Mouse (Mus musculus) common myeloid progenitor, adult 5-6 weeks (primary cell): ENCODE data around the gene Acp2. TPM values are rescaled to one million over a fixed set of nuclear protein-coding genes. Genes with fewer than 3 reads are reported as not detected.
A peak's percentile ranks its signal among the peaks of the same experiment; 100 is the strongest.

Source experiments
- ATAC-seq: replicated peaks from 2 replicates; pipeline ENCODE4 v1.8.0; 2016; ENCODE audit warnings: low read depth, mild to moderate bottlenecking, moderate TSS enrichment, inconsistent platforms; ENCODE audit not compliant: poor library complexity, severe bottlenecking
- total RNA-seq: library from RNA; stranded (forward); fragments of 200-1000, 187-1606 nt; gene quantifications from 2 replicates; pipeline ENCODE4 v1.2.3, GENCODE M21; 2017

Acp2 gene
- total RNA-seq, 1 experiment from 2014 or later: 15.3 TPM

DNA sequence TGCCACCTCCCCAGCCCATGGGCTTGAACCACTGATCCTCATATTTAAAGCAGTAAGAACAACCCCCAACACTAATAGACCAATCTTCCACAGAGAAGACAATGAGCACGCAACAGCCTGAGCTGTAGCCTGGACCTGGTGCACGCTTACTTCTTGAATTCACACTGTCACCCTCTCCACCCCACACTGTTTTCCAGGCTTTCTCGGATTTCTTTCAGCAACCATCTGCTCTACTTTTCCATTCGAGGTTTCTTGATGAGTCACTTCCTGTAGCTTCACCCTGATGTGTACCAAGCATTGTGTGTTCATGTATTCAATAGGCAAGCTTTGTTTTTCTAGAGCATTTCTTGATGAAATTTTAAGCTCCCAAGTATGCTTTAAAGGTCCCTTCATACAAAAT lies 15.3 kb upstream of the Acp2 start:
- no peak for ATAC-seq

DNA sequence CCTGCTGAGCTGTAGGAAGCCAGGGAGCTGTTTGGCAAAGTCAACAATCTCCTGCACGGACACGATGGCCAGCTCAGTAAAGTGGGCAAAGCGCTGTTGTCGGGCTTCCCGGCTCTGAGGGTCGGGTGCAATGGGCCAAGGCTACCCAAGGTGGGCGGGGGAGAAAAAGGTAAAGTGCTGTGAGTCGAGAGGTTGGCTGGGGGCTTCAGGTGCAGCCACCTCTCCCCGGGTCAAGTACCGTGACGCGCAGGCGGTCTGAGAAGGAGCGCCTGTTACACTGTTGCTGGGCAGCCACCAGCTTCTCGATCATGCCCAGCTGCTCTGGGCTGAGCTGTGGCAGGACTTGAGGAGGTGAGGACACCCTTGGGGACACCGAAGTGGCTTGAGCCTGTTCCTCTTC lies 12.2 kb upstream of the Acp2 start:
- ATAC-seq: no peak

DNA sequence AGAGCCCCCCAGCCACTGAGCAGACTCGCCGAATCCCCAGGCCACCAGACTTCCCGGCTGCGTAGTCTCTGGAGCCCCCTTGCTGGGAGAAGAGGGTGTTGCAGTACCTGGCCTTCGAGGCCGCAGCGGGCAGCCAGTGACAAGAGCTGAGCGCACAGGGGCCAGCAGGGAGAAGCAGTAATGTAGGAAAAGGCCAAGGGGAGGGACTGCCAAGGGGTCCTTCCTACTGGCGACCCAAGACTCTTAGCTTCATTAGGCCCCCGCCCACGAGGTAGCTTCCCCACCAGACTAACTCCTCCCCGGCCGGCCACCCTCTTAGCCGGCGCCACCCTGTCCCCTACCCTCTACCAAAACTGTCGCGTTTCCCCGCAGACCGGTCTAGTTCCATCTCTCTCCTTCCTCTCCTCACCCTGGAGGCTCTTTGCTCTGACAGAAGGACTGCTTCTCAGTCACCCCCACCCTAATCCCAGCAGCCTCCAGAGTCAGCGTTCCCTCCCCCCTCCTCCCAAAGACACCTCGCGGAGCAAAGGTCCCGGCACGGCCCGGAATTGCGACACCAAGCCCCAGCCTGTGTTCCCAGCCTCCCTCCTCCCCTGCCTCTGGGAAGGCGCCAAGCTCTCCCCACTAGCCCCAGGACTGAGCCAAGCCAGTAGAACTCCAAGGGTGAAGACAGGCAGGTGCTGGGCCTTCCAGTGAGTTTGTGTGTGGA lies 7.9 kb upstream of the Acp2 start:
- ATAC-seq: peak; percentile 96

DNA sequence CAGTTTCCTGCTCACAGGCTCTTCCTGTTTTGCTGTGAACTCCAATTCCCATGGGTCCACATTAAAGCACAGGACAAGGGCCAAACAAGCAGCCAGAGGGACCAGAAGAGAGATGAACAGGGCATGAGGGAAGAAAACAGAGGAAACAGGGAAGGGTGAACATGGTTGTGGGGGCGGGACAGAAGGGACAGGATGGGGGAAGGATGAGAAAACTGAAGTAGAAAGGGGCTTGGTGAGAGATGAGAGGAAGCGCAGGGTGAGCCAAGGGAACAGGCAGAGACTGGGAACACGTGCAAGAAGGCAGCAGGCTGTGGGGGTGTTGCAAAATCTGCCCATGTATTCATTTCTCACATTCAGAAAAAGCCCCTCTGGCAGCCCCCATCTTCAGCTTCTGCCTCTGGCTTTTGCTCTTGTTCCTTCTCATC lies 6.1 kb upstream of the Acp2 start:
- no peak for ATAC-seq

DNA sequence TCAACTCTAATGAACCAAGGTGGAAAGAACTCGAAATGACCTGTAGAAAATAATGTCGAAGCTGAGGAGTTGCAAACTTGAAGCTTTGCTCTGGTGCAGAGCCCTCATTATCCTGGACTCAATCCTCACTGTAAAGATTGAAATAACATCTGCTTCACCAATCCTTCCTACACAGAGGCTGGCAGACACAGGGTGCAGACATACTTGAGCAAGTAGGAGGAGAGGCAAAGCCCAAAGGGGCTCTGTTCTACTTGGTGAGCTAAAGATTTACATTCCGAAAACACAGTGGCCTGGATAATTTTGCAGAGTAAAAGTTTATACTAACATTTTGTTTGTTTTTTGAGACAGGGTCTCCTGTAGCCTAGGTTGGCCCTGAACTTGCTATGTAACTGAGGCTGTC lies 3.8 kb upstream of the Acp2 start:
- no peak for ATAC-seq

DNA sequence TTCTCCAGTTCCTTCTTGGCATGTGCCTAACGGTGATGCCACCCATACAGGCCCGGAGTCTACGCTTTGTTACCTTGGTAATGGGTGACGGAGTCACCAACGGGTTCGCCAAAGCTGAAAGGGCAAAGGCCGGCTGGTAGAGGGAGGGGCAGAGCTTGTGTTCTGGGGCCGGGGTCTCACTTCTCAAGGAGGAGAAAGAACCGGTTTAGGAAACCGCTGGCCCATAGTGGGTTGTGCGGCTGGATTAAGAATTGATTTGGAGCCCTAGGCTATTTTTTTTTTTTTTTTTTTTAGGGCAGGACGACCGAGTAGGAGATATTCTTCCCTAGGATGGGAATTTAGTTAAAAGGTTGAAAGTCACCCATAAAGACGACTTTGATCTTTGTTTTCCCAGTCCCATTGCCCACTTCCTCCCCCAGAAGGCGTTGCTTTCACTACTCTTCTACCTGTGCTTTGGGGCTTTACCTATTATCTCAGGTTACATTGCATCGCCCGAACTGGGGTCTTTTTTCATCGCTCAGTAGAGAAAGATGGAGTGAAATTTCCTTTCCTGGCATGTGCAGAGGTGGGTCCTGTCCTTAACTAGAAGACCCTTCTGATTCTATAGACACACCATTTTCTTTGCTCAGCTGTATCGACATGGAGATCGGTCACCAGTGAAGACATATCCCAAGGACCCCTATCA lies 429 bp downstream of the Acp2 start:
- ATAC-seq: no peak

DNA sequence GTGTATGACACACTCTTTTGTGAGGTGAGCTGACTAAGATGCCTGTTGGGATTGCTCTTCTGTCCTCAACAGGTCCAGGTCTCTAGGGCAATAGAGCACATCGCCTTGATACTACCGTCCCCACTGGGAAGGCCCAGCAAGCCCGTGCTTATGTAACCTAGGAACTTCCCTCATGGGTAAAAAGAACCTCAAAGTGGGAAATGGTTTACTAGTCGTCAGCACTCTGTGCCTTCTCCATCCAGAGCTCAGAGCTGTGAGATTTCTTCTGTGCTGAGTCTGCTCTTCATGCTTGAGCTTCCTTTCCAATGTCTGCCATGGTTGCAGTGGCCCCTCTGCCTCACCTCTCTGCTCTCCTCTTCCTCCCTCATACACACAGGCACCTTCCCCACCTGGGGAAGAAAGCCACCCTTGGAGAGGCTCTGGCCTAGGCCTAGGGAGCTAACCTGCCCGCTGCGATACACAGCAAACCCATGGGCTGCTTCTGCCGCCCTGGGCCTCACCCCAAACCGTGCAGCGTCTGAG lies 3.6 kb downstream of the Acp2 start:
- no peak for ATAC-seq

DNA sequence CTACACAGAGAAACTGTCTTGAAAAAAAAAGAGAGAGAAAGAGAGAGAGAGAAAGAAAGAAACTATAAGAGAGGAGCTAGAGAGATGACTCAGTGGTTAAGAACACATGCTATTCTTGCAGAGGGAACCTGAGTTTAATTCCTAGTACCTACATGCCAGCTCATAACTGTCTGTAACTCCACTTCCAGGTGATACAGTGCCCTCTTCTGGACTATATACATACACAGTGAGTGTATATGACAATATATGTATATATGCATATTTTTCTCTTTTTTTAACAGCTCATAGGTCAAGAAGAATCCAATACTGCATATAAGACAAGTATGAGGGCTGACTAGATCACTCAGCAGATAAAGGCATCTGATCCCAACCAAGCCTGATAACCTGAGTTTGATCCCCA lies 10.6 kb downstream of the Acp2 start:
- no peak for ATAC-seq

DNA sequence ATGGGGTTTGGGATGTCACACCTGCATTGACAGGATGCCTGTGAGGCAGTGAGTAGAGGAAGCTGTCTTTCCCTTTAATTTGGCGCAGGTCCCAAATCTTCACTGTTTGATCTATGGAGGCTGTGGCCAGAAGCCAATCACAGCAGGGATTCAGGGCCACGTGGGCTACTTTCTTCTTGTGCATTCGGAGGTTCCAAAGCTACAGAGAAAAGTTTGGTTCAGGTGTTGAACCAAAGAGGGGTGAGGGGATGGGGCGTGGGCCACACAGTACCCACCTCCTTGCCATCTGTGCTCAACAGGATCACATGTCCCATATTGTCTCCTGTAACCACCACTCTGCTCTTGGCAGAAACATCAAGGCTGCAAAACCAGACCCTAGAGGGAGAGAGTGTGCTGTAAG lies 14.3 kb downstream of the Acp2 start:
- no peak for ATAC-seq

DNA sequence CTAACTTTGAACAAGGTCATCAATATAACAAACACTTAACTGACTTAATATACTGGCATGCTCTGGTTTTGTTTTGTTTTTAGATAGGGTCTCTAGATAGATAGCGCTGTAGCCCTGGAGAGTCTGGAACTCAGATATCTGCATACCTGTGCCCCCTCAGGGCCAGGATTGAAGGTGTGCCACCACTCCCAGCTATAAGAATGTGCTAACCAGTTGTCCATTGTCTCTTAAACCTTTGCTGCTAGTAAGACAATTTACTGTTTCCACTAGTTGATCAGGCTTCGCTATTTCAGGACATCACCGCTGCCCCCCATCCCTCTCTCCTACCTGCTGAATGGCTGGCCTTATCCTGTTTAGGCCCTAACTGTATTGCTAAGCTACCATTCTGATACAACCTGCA lies 17.8 kb downstream of the Acp2 start:
- ATAC-seq: no peak

DNA sequence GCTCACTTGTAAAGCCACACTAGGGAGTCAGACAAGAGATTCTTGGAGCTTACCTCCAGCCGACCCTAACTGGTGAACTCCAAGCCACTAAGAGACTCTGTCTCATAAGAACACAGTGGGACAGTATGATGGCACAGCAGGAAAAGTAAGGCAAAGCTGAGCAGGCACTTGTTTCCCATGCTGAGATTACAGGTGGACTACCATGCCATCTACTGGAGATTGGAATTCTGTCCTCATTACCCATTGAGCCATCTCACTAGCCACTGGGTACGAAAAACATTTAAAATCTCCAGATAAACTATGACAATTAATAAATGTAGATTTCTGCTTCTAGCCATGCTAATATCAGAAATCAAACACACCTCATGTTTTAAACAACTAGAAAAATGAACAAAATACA lies 20.9 kb downstream of the Acp2 start:
- no peak for ATAC-seq

DNA sequence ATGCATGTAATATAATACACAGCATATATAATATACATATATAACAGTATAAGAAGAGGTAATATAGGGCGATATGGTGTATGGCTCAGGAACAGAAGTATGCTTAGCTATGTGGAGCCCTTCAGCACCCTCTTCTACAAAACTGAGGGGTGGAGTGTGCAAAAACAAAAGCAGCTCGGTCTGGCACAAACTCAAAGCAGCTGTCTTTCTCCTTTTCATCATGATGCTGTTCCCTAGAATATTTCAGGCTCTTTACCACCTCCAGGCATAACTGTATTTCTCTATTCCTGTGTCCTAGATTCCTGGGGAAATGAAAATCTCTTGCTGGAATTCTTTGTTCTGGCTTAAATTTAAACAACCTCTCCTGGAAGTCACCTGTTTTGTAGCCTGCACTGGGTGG lies 27.1 kb downstream of the Acp2 start:
- no peak for ATAC-seq

DNA sequence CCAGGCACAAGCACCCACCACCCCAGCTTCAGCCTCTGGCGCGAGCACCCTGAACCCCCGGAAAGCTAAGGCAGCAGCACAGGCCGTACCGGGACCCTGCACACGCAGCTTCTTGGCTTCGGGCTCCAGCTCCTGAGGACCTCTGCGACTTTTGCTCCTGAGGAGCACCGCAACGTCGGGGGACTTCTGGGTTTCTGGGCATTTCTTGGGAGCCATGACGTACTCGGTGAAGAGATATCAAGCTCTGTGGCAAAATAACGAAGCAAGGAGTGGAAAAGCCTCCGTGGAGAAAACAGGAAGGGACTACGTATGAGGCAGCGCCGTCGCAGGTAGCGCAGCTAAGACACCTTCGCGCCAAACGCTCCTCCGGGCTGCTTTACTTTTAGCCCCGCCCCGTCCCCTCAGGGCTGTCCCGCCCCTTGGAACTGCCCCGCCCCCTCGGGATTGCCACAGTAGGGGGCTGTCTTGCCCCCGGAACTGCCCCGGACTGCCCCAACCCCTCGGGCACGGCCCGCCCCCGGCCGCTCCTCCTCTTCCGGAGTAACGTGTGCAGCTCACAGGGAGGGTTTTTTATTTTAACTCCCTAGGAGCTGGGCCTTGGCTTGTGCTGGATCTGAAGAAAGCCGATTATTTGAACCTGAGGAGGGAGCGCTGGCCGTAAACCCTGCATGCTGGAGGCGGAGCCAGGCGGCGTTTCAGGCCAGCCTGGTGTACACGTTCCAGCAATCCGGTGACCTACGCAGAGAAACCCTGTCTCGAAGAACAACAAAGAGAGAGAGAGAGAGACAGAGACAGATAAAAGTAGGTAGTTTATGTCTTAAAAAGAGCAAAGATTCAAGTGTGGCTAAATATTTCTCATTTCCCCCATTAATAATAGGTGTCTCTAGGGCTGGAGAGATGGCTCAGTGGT lies 34.2 kb downstream of the Acp2 start, which contains the start of gene Ddb2:
TSS of gene Ddb2 (minus strand) at position 382 of the 910 bp plus-strand sequence.
- ATAC-seq: peak; percentile 99

DNA sequence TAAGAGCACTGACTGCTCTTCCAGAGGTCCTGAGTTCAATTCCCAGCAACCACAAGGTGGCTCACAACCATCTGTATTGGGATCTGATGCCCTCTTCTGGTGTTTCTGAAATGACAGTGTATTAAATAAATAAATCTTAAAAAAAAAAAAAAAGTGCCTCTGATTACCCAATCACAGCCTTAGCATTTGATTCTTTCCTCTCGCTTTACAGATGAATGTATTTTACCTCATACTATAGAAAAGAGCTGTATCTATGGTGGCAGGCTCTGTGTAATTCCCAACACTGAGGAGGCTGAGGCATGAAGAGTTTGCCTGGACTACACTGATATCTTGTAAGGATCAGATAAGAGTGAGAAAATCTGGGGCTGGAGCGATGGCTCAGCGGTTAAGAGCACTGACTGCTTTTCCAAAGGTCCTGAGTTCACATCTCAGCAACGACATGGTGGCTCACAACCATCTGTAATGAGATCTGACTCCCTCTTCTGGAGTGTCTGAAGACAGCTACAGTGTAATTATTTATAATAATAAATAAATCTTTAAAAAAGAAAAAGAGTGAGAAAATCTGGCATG lies 34.9 kb downstream of the Acp2 start:
- 0 out of 2 replicates have a peak, but pooled peaks have one; percentile 8 for ATAC-seq

DNA sequence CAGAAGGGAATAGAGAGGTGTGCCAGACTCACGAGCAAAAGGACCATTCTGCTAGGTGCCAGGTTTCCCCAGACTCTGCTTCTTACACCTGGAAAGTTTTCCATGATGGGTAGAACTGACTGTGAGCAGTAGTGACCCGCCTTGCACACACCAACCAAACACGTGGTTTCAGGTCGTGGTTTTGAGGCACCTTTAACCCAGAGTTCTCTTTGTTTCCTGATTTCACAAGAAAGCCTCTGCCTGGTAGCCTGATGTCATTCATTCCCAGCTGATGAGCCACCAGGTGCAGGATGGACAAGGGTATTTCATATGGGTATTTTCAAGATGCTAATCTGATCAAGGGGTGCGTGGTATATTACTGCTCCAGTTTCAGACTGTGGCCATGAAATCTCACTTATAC lies 39.9 kb downstream of the Acp2 start:
- ATAC-seq: no peak

DNA sequence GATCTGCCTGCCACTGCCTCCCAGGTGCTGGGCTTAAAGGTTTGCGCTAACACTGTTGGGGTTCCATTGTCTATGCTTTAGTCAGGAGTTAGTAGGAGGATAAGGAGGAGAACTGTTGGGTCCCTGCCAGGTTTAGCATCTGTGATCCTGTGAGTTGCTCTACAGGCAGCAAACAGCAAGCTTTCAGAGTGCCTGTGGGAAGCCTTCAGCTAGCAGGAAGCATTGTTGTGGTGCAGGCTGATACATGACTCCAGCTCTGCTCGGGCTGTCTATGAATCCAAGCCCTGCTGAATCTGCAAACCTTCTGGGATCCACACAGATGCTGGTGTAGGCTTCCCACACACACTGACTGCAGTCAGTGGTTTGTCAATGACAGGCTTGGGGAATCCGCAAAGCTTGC lies 40.7 kb downstream of the Acp2 start:
- ATAC-seq: no peak

DNA sequence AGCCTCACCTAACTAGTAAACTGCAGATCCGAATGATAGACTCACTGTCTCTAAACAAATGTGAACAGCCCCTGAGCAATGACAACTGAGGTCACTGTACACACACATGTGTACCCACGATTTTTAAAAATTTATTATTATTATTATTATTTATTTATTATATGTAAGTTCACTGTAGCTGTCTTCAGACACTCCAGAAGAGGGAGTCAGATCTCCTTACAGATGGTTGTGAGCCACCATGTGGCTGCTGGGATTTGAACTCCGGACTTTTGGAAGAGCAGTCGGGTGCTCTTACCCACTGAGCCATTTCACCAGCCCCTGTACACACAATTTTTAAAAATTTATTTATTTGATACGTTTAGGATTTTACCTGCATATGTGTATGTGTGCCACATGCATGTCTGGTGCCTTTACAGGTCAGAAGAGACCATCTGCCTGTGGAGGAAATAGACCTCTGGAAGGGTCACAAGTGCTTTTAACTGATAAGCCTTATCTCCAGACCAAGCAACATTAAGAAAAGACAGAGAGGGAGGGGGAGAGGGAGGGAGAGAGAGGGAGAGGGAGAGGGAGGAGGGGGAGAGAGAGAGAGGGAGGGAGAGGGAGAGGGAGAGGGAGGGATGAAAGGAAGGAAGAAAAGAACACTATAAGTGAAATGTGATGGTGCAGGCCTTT lies 42.0 kb downstream of the Acp2 start:
- ATAC-seq: peak; percentile 62

DNA sequence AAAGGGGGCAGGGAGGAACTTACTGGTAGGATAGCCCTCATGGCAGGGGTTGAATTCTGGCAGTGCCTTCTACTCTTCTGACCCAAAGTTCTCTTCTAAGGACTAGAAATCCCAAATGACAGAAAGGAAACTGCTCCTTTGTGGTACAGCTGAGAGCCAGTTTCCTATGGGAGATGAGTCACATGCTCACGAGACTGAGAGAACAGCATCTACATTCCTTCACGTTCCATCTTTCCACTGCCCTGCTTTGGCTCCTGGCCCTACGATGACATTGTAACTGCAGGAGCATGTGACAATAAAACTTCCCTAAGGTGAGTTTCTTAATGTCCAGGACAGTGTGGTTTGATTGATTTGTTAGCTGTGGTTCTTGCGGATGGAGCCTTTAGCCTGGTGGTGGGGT lies 45.7 kb downstream of the Acp2 start:
- ATAC-seq: no peak

DNA sequence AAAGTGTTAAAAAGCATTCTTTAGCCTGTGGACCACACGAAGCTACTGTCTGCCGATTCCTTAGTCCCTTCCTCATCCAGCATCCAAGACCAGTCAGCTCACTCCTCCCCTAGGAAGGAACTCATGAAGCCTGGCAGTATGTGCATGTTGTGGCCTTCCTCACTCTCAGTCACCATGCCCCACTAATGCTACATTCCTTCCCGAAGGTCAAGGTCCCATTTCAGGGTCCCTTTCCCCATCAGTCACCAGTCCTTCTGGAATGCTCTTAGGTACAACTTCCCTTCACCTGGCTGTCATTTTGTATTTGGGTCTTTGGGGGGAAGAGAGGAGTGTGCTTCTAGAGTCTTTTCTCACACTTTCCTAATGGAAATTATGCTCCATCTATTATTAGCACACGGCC lies 49.3 kb downstream of the Acp2 start:
- ATAC-seq: no peak

DNA sequence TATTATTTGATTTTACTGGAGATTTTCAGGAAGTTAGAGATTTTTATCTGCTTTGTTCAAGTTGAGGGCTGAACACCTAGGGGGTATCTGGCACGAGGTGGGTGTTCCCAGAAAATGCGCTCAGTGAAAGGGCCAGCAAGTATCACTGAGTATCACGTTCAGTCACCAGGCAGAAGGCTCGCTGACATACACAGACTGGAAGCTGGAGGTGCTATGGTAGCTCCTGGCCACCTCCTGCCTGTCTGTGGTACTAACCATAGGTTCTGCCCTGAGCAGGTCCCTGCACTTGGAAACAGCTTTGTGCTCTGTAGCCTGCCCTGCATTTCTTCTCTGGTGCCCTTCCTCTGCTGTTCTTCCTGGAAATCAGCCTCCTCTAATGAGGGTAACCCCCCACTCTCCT lies 49.8 kb downstream of the Acp2 start:
- no peak for ATAC-seq
